Mouse (Mus musculus): ENCODE results near the gene Abtb1.
A peak's percentile ranks its signal among the peaks of the same experiment; 100 is the strongest.

The Abtb1 gene

GRCm38 (mm10) chr6:88800191-88800590 lies 41.6 kb downstream of the Abtb1 start:
- no peak for DNase-seq

DNA sequence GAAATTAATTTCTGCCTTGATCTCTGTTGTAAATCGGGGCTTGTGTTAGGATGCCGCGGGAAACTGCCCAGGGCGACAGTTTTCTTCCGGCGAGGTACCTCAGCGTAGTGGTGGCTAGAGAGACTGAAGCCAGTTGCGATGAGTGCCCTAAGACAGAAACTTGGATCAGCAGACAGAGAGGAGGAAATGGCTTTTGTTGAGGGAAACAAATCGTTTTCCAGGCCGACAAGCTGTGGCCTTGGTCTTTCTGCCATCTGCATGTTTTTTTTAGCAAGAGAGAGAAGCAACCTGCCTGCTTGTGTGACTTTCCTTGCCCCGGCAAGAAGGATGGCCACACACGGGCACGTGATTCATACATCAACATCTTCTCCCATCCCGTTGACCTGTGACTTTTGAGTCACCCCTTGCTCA lies 47.2 kb downstream of the Abtb1 start:
- no peak for DNase-seq

DNA sequence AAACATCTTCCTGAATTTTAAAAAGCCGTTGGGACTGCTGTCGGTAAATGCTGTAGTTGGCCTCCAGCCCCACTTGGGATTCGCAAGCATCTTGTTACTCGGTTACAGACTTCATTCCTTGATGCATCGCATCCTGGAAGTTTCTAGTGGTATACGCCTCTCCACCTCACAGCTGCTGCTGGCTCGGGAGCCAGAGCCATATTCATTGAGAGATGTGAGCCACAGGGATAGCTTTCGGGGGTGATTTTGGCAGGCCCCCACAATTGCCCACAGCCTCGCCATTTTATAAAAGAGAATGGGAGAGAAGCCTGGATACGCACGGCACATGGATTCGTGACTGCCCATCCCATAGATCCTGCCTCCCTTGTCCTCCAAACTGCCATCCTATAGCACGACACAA lies 47.9 kb downstream of the Abtb1 start:
- peak; percentile 47 for DNase-seq

DNA sequence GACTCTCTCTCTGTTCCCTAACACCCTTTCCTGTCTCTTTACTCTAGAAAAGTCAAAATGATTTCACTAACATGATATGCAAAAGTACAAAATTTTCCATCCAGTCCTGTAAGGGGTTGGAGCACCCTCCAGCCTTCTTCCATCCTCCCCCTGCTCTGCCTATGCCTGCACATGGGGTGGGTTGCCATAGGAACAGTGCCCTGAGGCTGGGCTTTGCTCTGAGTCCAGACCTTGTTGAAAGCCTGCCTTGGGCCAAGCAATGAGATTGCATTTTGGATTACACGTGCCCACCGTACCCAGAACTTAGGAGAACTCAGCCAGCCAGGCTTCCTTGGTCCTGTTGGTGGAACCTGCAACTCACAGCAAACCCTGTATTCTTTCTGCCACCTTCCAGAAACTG lies 48.5 kb downstream of the Abtb1 start:
- DNase-seq = no peak

- DNase-seq = peak; percentile 47
These were observed 49.6 kb downstream of the Abtb1 start for GRCm38 (mm10) chr6:88792147-88792691.

DNA sequence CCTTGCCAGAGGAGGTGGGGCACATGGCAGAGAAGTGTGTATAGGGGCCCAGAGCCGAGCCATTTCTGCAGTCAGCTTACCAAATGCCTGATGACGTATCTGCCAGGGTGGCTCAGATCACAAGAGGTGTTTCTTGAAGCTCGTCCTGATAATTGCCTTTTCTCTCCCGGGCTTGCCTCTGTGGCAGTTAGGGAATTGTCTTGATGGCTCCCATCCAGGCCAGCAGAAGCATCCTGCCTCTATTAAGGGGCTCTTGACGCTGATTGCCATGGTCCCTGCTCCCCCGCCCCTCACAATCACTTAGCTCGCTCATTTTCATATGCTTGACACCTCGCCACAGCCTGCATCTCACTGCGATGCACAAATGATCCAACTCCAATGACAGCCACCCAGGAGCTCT lies 50.5 kb downstream of the Abtb1 start:
- no peak for DNase-seq

- DNase-seq = no peak
These were observed 53.6 kb downstream of the Abtb1 start for GRCm38 (mm10) chr6:88788219-88788618.

DNA sequence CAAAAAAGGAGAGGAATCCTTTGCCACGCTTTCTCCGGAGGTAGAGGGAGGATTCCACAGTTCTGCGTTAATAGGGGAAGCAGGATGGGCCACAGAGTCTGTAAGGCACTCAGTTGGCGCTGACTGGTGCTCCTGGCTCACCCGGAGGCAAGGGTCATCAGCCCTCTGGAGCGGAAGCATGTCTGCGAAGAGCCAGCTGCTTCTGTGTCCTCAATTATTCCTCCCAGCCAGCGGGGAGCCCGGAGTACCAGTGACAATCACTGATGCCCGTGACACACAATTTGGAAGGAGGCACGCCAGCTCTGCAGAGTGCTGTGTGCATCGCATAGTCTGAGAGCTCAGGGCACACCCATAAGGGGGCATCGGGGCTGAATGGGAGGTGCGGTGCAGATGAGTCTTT lies 54.3 kb downstream of the Abtb1 start:
- no peak for DNase-seq

DNA sequence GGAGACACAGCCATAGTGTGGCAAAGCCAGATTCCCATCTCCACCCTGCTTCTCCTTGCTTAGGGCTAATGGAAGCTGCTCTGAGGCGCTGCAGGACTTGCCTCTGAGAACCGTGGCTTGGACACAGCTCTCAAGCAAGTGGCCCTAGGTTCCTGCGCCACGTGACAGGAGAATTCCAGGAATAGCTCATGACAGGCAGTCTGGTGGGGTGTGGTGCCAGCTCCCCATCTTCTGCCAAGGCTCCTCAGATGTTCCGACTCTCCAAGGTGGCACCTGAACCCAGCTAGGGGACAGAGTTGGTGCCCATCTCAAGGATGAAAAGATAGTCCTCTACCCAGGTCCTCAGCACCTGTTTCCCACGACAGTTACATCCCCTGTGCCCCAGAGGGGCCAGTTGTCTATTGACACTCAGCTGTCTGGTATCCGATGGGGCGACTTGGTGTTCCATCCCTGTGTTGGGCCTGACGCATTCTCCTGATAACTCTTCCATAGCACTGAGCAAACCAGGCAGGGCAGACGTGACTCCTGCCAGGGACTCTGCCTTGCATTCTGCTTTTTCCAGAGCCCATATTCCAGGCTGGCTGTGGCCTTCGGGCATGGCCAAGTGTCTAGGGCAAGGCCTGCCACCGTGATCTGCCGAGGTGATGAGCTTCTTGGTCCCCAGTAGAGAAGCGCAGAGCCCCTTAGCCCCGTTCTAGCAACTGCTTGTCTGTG lies 54.9 kb downstream of the Abtb1 start:
- peak; percentile 65 for DNase-seq
